In the genomic region with DNA sequence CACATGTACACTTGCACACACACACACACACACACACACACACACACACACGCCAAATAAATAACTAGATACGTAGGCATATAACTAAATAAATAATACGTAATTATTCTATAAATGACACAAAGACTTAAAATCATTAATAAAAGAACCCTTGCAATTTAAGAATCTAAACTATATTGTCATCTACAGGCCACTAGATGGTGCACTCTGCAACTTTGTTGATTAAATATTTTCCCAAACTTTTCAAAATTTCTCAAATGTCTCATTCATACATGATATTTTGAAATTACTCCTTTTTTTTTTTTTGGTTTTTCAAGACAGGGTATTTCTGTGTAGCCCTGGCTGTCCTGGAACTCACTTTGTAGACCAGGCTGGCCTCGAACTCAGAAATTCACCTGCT, we compare ENCODE assay signal across 16 mouse cellular contexts.
"Had no signal": no experiment of that assay in that cellular context is flagged by ENCODE, and none has a peak within 500 bp of the region (broad histone marks: within the 10 kb centered on the region; RNA-seq: fewer than 3 reads in every experiment).

No protein-coding gene starts in this region.

- ATAC-seq: intestine, embryonic 15.5 days had no signal

- H3K27ac ChIP-seq: intestine, embryonic 15.5 days; limb, embryonic 13.5 days; liver, embryonic 14.5 days; midbrain, embryonic 10.5 days; neural tube, embryonic 15.5 days had no signal

- H3K4me1 ChIP-seq: intestine, embryonic 15.5 days; limb, embryonic 13.5 days; midbrain, embryonic 10.5 days; neural tube, embryonic 15.5 days had no signal

- H3K36me3 ChIP-seq: intestine, embryonic 15.5 days; limb, embryonic 13.5 days; midbrain, embryonic 10.5 days; neural tube, embryonic 15.5 days had no signal

- H3K9me3 ChIP-seq: intestine, embryonic 15.5 days; limb, embryonic 13.5 days; midbrain, embryonic 10.5 days; neural tube, embryonic 15.5 days had no signal

- H3K4me3 ChIP-seq: intestine, embryonic 15.5 days; limb, embryonic 13.5 days; midbrain, embryonic 10.5 days; myocyte; neural tube, embryonic 15.5 days had no signal

- H3K27me3 ChIP-seq: intestine, embryonic 15.5 days; limb, embryonic 13.5 days; neural tube, embryonic 15.5 days had no signal

- H3K4me2 ChIP-seq: intestine, embryonic 15.5 days; limb, embryonic 13.5 days; neural tube, embryonic 15.5 days had no signal

- H3K9ac ChIP-seq: intestine, embryonic 15.5 days; limb, embryonic 13.5 days; liver, embryonic 14.5 days; neural tube, embryonic 15.5 days had no signal

- DNase-seq: kidney, adult 8-10 months; kidney, postnatal 10 days; kidney, postnatal 4 days; layer of hippocampus, postnatal 36 days; left cerebral cortex, postnatal 4 days; lung, adult 18-20 months; lung, postnatal 10 days; lung, postnatal 4 days; thymus, adult 18-20 months; thymus, postnatal 25 days had no signal
